Mouse (Mus musculus): Measurements from ENCODE around the gene Gm10944.

- TF ChIP-seq GATA2 (IDR thresholded peaks at IDR 0.05; ENCODE audit: borderline replicate concordance, low read depth, low read length) (no peak), CTCF (IDR thresholded peaks at IDR 0.05; ENCODE audit: low read depth, low read length) (no peak), TAL1 (conservative IDR thresholded peaks at IDR 0.05; ENCODE audit: low read depth, low read length) (no peak), POLR2AphosphoS5 (IDR thresholded peaks at IDR 0.05; ENCODE audit: insufficient replicate concordance, low read depth, low read length) (no peak), GATA1 (IDR thresholded peaks at IDR 0.05; ENCODE audit: borderline replicate concordance, low read length) (no peak)
These were observed 22.0 kb upstream of the Gm10944 start for GRCm38 (mm10) chr10:10659161-10659560.

All from G1E (cell line).